8 mouse cellular contexts compared by ENCODE assay signal in the genomic region with DNA sequence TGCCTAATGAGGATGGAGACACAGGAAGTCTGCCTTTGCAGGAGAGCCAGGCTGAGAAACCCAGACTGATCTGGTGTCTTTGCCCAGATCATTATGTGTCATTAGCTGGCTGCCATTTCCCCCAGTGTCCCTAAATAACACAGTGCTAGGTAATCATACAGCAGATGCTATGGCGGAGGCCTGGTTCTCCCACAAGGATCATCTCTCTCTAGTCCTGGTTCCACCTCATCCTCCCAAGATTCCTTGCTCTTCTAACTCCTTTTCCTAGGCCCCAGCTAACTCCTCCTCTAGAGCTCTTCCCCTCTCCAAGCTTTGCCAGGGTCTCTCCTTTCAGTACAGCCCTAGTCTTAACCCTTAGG. TPM values are rescaled to one million over a fixed set of nuclear protein-coding genes. Genes with fewer than 3 reads are reported as not detected.
A peak's percentile ranks its signal among the peaks of the same experiment; 100 is the strongest.
DNase-seq lines count a peak whose midpoint lies in the region; ATAC-seq and TF ChIP-seq lines count a peak whose summit lies in the region.

No protein-coding gene starts in this region.

- DNase-seq in kidney, postnatal 0 days (ENCODE audit: low spot score) = no peak
- DNase-seq in kidney, postnatal 14 days = no peak
- DNase-seq in hindbrain, postnatal 0 days (ENCODE audit: low spot score) = no peak
- no peak for DNase-seq in adrenal gland, adult 2 months
- DNase-seq in right cerebral cortex, postnatal 4 days = no peak
- DNase-seq in yolk sac, embryonic 10.5 days (ENCODE audit: low spot score) = no peak

- H3K9me3 ChIP-seq in kidney, postnatal 0 days (replicated peaks; ENCODE audit: low read length) = no peaks in the 10 kb centered on the region
- H3K9me3 ChIP-seq in embryonic facial prominence, embryonic 13.5 days = no peaks in the 10 kb centered on the region
- H3K9me3 ChIP-seq in hindbrain, postnatal 0 days (ENCODE audit: low read length) = no peaks in the 10 kb centered on the region
- no peaks in the 10 kb centered on the region for H3K9me3 ChIP-seq in midbrain, embryonic 16.5 days (replicated peaks; ENCODE audit: control insufficient read depth, low read length, poor library complexity, severe bottlenecking)

- no peaks in the 10 kb centered on the region for H3K27me3 ChIP-seq in kidney, postnatal 0 days (ENCODE audit: insufficient read depth, low read length)
- H3K27me3 ChIP-seq in embryonic facial prominence, embryonic 13.5 days = 0 out of 2 replicates have a peak, but pooled peaks cover 4% of the 10 kb centered on the region
- H3K27me3 ChIP-seq in hindbrain, postnatal 0 days (ENCODE audit: insufficient read depth, low read length) = no peaks in the 10 kb centered on the region
- no peaks in the 10 kb centered on the region for H3K27me3 ChIP-seq in midbrain, embryonic 16.5 days (ENCODE audit: control insufficient read depth, insufficient read depth, low read depth, low read length)

- peak overlapping the region; percentile 48; the same call in 1 of the 2 replicates for H3K27ac ChIP-seq in kidney, postnatal 0 days
- H3K27ac ChIP-seq in embryonic facial prominence, embryonic 13.5 days = peak overlapping the region; percentile 71; the same call in 1 of the 2 replicates
- H3K27ac ChIP-seq in hindbrain, postnatal 0 days = peak overlapping the region; percentile 76
- no peak overlapping the region for H3K27ac ChIP-seq in midbrain, embryonic 16.5 days (ENCODE audit: low read length)

- no peaks in the 10 kb centered on the region for H3K36me3 ChIP-seq in kidney, postnatal 0 days (ENCODE audit: insufficient read depth, low read length)
- H3K36me3 ChIP-seq in embryonic facial prominence, embryonic 13.5 days = peaks cover 19% of the 10 kb centered on the region
- peaks cover 24% of the 10 kb centered on the region for H3K36me3 ChIP-seq in hindbrain, postnatal 0 days (ENCODE audit: insufficient read depth, low read length)
- H3K36me3 ChIP-seq in midbrain, embryonic 16.5 days (ENCODE audit: control insufficient read depth, insufficient read depth, low read length) = peaks cover 26% of the 10 kb centered on the region

- peak overlapping the region; percentile 44 for H3K4me3 ChIP-seq in kidney, postnatal 0 days (replicated peaks; ENCODE audit: low read depth, low read length)
- H3K4me3 ChIP-seq in embryonic facial prominence, embryonic 13.5 days = peak overlapping the region; percentile 53
- peak overlapping the region; percentile 36; the same call in 1 of the 2 replicates for H3K4me3 ChIP-seq in hindbrain, postnatal 0 days (ENCODE audit: low read length)
- peak overlapping the region; percentile 39 for H3K4me3 ChIP-seq in midbrain, embryonic 16.5 days (ENCODE audit: low read depth, low read length)

- 0 out of 2 replicates have a peak, but pooled peaks cover 5% of the 10 kb centered on the region for H3K4me1 ChIP-seq in kidney, postnatal 0 days (replicated peaks; ENCODE audit: insufficient read depth, low read length)
- peaks cover 16% of the 10 kb centered on the region for H3K4me1 ChIP-seq in embryonic facial prominence, embryonic 13.5 days
- H3K4me1 ChIP-seq in hindbrain, postnatal 0 days (ENCODE audit: insufficient read depth, low read length) = peaks cover 4% of the 10 kb centered on the region
- H3K4me1 ChIP-seq in midbrain, embryonic 16.5 days (ENCODE audit: control insufficient read depth, insufficient read depth, low read length) = peaks cover 16% of the 10 kb centered on the region

- no peak for TF ChIP-seq CTCF in kidney, postnatal 0 days (IDR thresholded peaks at IDR 0.05; ENCODE audit: low read depth)
- no peak for TF ChIP-seq CTCF in hindbrain, postnatal 0 days (IDR thresholded peaks at IDR 0.05; ENCODE audit: low read depth)

- 45% methylated on average over 1 of the region's 1 CpGs for WGBS in kidney, postnatal 0 days
- WGBS in embryonic facial prominence, embryonic 13.5 days = 50% methylated on average over 1 of the region's 1 CpGs
- 86% methylated on average over 1 of the region's 1 CpGs for WGBS in hindbrain, postnatal 0 days
- 71% methylated on average over 1 of the region's 1 CpGs for WGBS in midbrain, embryonic 16.5 days

- H3K4me2 ChIP-seq in kidney, postnatal 0 days (ENCODE audit: low read length) = peak overlapping the region; percentile 94
- H3K4me2 ChIP-seq in embryonic facial prominence, embryonic 13.5 days = peak overlapping the region; percentile 76
- H3K4me2 ChIP-seq in hindbrain, postnatal 0 days (ENCODE audit: low read depth, low read length) = peak overlapping the region; percentile 75
- H3K4me2 ChIP-seq in midbrain, embryonic 16.5 days (ENCODE audit: low read length) = peak overlapping the region; percentile 71

- H3K9ac ChIP-seq in kidney, postnatal 0 days (ENCODE audit: low read depth, low read length) = no peak overlapping the region
- no peak overlapping the region for H3K9ac ChIP-seq in embryonic facial prominence, embryonic 13.5 days
- H3K9ac ChIP-seq in hindbrain, postnatal 0 days (replicated peaks; ENCODE audit: low read length) = no peak overlapping the region; the same call in 1 of the 2 replicates
- H3K9ac ChIP-seq in midbrain, embryonic 16.5 days (ENCODE audit: low read depth, low read length) = no peak overlapping the region; the same call in 1 of the 2 replicates

- ATAC-seq in kidney, postnatal 0 days (replicated peaks; ENCODE audit: low FRiP score, low read depth) = no peak
- ATAC-seq in embryonic facial prominence, embryonic 13.5 days (ENCODE audit: insufficient number of reproducible peaks, insufficient read depth, low FRiP score, low TSS enrichment, low read depth) = no peak
- ATAC-seq in hindbrain, postnatal 0 days = no peak; the same call in 1 of the 2 replicates
- no peak for ATAC-seq in midbrain, embryonic 16.5 days

RNA-seq across cellular contexts. Expression of a gene that starts 26.2 kb away (rescaled TPM):
- polyA plus RNA-seq in kidney, postnatal 0 days (2015; fragmentation: Nextera tagmentation; extraction: Ambion mirVana) = 2.1 and 2.7 TPM in 2 replicates
- 2.8 and 4.5 TPM in 2 replicates for polyA plus RNA-seq in embryonic facial prominence, embryonic 13.5 days (2015; fragmentation: Nextera tagmentation; extraction: Ambion mirVana)
- total RNA-seq in hindbrain, postnatal 0 days (2014; rRNA removed) = 5.3 and 5.7 TPM in 2 replicates
- polyA plus RNA-seq in hindbrain, postnatal 0 days (2015; fragmentation: Nextera tagmentation; extraction: Ambion mirVana) = 3.5 and 4.2 TPM in 2 replicates
- polyA plus RNA-seq in midbrain, embryonic 16.5 days (2015; fragmentation: Nextera tagmentation; extraction: Ambion mirVana) = 5.2 and 7.2 TPM in 2 replicates
- total RNA-seq in adrenal gland, adult 2 months (2021) = 1 to 10 TPM in 1 of 2 experiments, under 1 TPM in 1; 0.49 to 1.4 TPM
- 0.27 and 0.44 TPM in 2 replicates for polyA plus RNA-seq in adrenal gland, adult 2 months (2012; rRNA removed)

RNA-seq across cellular contexts. Expression of a gene that starts 57.7 kb away (rescaled TPM):
- polyA plus RNA-seq in kidney, postnatal 0 days (2015; fragmentation: Nextera tagmentation; extraction: Ambion mirVana) = 1.1 and 1.4 TPM in 2 replicates
- 6.0 and 6.2 TPM in 2 replicates for polyA plus RNA-seq in embryonic facial prominence, embryonic 13.5 days (2015; fragmentation: Nextera tagmentation; extraction: Ambion mirVana)
- total RNA-seq in hindbrain, postnatal 0 days (2014; rRNA removed) = 159 and 174 TPM in 2 replicates
- polyA plus RNA-seq in hindbrain, postnatal 0 days (2015; fragmentation: Nextera tagmentation; extraction: Ambion mirVana) = 26.1 and 29.0 TPM in 2 replicates
- 48.4 and 53.6 TPM in 2 replicates for polyA plus RNA-seq in midbrain, embryonic 16.5 days (2015; fragmentation: Nextera tagmentation; extraction: Ambion mirVana)
- 1 to 10 TPM; 1.9 to 3.1 TPM for total RNA-seq in adrenal gland, adult 2 months (2021)
- polyA plus RNA-seq in adrenal gland, adult 2 months (2012; rRNA removed) = 9.9 and 11.0 TPM in 2 replicates
